Mouse (Mus musculus) lung, adult 2 months (tissue): ENCODE data around the gene Slc44a1.

ENCODE experiments used
- CTCF ChIP-seq: fragments of 200-500 bp; IDR thresholded peaks from 2 replicates; pipeline ENCODE4 v1.5.1; 2011; ENCODE audit warnings: mild to moderate bottlenecking, low read length, control low read depth; ENCODE audit not compliant: insufficient read depth
- POLR2A ChIP-seq: fragments of 200-500 bp; IDR thresholded peaks from 2 replicates; pipeline ENCODE4 v1.6.1; 2011; ENCODE audit warnings: low read depth, mild to moderate bottlenecking, control low read depth, low read length, borderline replicate concordance; ENCODE audit errors: extremely low read depth

DNA sequence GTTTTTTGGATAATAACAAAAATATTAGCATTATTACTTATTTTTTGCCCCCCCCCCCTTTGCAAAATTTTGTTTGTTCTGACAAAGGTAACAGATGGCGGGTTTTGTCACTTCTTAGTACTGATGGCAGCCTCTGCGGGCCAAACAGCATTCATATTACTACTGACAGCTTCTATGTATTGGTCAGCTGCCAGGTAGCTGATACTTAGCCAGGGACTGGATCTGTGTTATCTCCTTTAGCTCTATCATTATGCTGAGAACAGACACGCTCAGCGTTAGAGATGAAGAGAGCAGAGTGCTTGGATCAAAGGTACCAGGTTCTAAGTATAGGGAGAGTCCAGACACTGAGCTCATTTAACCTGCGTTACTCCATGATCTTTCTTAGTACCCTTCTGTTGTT is 48.6 kb downstream of the Slc44a1 start:
- TF ChIP-seq CTCF (no peak), POLR2A (no peak)
